Mouse (Mus musculus) stomach, embryonic 14.5 days (tissue): ENCODE data around the gene 1700001O22Rik. TPM values are rescaled to one million over a fixed set of nuclear protein-coding genes. Genes with fewer than 3 reads are reported as not detected.

ENCODE experiments used
- ATAC-seq: fragments of 200-750 bp; cut with Nextera tagmentation; 2 replicates; pipeline ENCODE4 v1.8.0; 2017; ENCODE audit warnings: low read depth, moderate TSS enrichment; ENCODE audit not compliant: insufficient number of reproducible peaks, insufficient read depth, low FRiP score
- H3K27ac ChIP-seq: fragments of 300-500 bp; sonication (generic); 2 replicates; pipeline ENCODE4 v1.5.1; 2014; ENCODE audit warnings: mild to moderate bottlenecking, low read length, moderate library complexity, mixed read lengths
- H3K27me3 ChIP-seq: fragments of 300-500 bp; sonication (generic); 2 replicates; pipeline ENCODE4 v1.6.1; 2014; ENCODE audit warnings: low read length, control low read depth, mixed read lengths; ENCODE audit not compliant: control insufficient read depth, insufficient read depth
- H3K36me3 ChIP-seq: fragments of 300-500 bp; sonication (generic); 2 replicates; pipeline ENCODE4 v1.6.1; 2014; ENCODE audit warnings: mild to moderate bottlenecking, control low read depth, low read length, moderate library complexity, mixed read lengths; ENCODE audit not compliant: control insufficient read depth, insufficient read depth
- H3K4me1 ChIP-seq: fragments of 300-500 bp; sonication (generic); 2 replicates; pipeline ENCODE4 v1.6.1; 2014; ENCODE audit warnings: low read length, control low read depth, mixed read lengths; ENCODE audit not compliant: control insufficient read depth, insufficient read depth
- H3K4me2 ChIP-seq: fragments of 300-500 bp; sonication (generic); replicated peaks from 2 replicates; pipeline ENCODE4 v1.6.1; 2014; ENCODE audit warnings: low read depth, low read length, control low read depth
- H3K4me3 ChIP-seq: fragments of 300-500 bp; sonication (generic); 2 replicates; pipeline ENCODE4 v1.5.1; 2014; ENCODE audit warnings: low read depth, low read length, control low read depth
- H3K9ac ChIP-seq: fragments of 300-500 bp; sonication (generic); replicated peaks from 2 replicates; pipeline ENCODE4 v1.6.1; 2014; ENCODE audit warnings: low read depth, mild to moderate bottlenecking, control low read depth, low read length, moderate library complexity, mixed read lengths
- H3K9me3 ChIP-seq: fragments of 300-500 bp; sonication (generic); 2 replicates; pipeline ENCODE4 v1.6.1; 2016; ENCODE audit warnings: low read depth, low read length, control low read depth; ENCODE audit not compliant: control insufficient read depth
- WGBS: fragments of 180-500 bp; shearing (Covaris S2); extraction: QIAGEN DNeasy Blood & Tissue Kit; methylation state at CpG from one replicate; pipeline ENCODE4 v1.1.7; 2014; 5-methylcytosine and 5-hydroxymethylcytosine counted together
- polyA plus RNA-seq: library from polyadenylated mRNA; unstranded; fragments of >200 nt; fragmentation: Nextera tagmentation; extraction: Ambion mirVana; gene quantifications from 2 replicates; pipeline ENCODE4 v1.2.1, GENCODE M21; 2014

1700001O22Rik gene
- polyA plus RNA-seq, 1 experiment from 2014 or later, result 3.3 TPM

- 53% methylated on average over 6 of the region's 6 CpGs for WGBS
Observed at GRCm38 (mm10) chr2:30769187-30769586, 34.3 kb downstream of the 1700001O22Rik start.

GRCm38 (mm10) chr2:30768529-30768928, 34.9 kb downstream of the 1700001O22Rik start:
- Histone ChIP-seq H3K4me1 (peaks cover 21% of the 10 kb centered on the region; the same call in 1 of the 2 replicates), H3K27me3 (no peaks in the 10 kb centered on the region), H3K4me3 (no peak overlapping the region), H3K36me3 (no peaks in the 10 kb centered on the region), H3K9me3 (peaks cover 3% of the 10 kb centered on the region; the same call in 1 of the 2 replicates), H3K4me2 (no peak overlapping the region), H3K27ac (no peak overlapping the region), H3K9ac (no peak overlapping the region)
- WGBS, result 71% methylated on average over 5 of the region's 5 CpGs
- ATAC-seq, result no peak

More at GRCm38 (mm10) chr2:30769187-30769586, 34.3 kb downstream of the 1700001O22Rik start:
- no peaks in the 10 kb centered on the region for H3K36me3 ChIP-seq
- H3K4me1 ChIP-seq, result peaks cover 21% of the 10 kb centered on the region; the same call in 1 of the 2 replicates
- no peak overlapping the region for H3K4me2 ChIP-seq
- ATAC-seq, result no peak
- no peaks in the 10 kb centered on the region for H3K27me3 ChIP-seq
- no peak overlapping the region for H3K4me3 ChIP-seq
- no peak overlapping the region for H3K27ac ChIP-seq
- H3K9me3 ChIP-seq, result peaks cover 3% of the 10 kb centered on the region; the same call in 1 of the 2 replicates
- no peak overlapping the region for H3K9ac ChIP-seq

- no peak overlapping the region for H3K27ac ChIP-seq
- H3K27me3 ChIP-seq, result no peaks in the 10 kb centered on the region
- WGBS, result 81% methylated on average over 7 of the region's 7 CpGs
- peaks cover 19% of the 10 kb centered on the region; the same call in 1 of the 2 replicates for H3K4me1 ChIP-seq
- no peak overlapping the region for H3K4me2 ChIP-seq
- no peak overlapping the region for H3K9ac ChIP-seq
- no peaks in the 10 kb centered on the region for H3K36me3 ChIP-seq
- no peak for ATAC-seq
- H3K4me3 ChIP-seq, result no peak overlapping the region
- peaks cover 5% of the 10 kb centered on the region; the same call in 1 of the 2 replicates for H3K9me3 ChIP-seq
Observed at GRCm38 (mm10) chr2:30767626-30768240, 35.7 kb downstream of the 1700001O22Rik start.

- H3K9ac ChIP-seq, result no peak overlapping the region
- no peak overlapping the region for H3K4me3 ChIP-seq
- H3K4me2 ChIP-seq, result no peak overlapping the region
- H3K9me3 ChIP-seq, result peaks cover 9% of the 10 kb centered on the region; the same call in 1 of the 2 replicates
- WGBS, result 78% methylated on average over 5 of the region's 5 CpGs
- H3K36me3 ChIP-seq, result no peaks in the 10 kb centered on the region
- H3K27ac ChIP-seq, result no peak overlapping the region
- no peak for ATAC-seq
- H3K27me3 ChIP-seq, result no peaks in the 10 kb centered on the region
- peaks cover 7% of the 10 kb centered on the region; the same call in 1 of the 2 replicates for H3K4me1 ChIP-seq
Observed at GRCm38 (mm10) chr2:30766446-30766845, 37.0 kb downstream of the 1700001O22Rik start.

GRCm38 (mm10) chr2:30760706-30761105, 42.8 kb downstream of the 1700001O22Rik start:
- peak overlapping the region; percentile 93; the same call in 1 of the 2 replicates for H3K27ac ChIP-seq
- no peak for ATAC-seq
- no peaks in the 10 kb centered on the region for H3K27me3 ChIP-seq
- no peaks in the 10 kb centered on the region for H3K36me3 ChIP-seq
- no peak overlapping the region for H3K4me3 ChIP-seq
- peaks cover 33% of the 10 kb centered on the region for H3K4me1 ChIP-seq
- WGBS, result 31% methylated on average over 6 of the region's 6 CpGs
- no peak overlapping the region for H3K9ac ChIP-seq
- peaks cover 9% of the 10 kb centered on the region; the same call in 1 of the 2 replicates for H3K9me3 ChIP-seq
- H3K4me2 ChIP-seq, result no peak overlapping the region

DNA sequence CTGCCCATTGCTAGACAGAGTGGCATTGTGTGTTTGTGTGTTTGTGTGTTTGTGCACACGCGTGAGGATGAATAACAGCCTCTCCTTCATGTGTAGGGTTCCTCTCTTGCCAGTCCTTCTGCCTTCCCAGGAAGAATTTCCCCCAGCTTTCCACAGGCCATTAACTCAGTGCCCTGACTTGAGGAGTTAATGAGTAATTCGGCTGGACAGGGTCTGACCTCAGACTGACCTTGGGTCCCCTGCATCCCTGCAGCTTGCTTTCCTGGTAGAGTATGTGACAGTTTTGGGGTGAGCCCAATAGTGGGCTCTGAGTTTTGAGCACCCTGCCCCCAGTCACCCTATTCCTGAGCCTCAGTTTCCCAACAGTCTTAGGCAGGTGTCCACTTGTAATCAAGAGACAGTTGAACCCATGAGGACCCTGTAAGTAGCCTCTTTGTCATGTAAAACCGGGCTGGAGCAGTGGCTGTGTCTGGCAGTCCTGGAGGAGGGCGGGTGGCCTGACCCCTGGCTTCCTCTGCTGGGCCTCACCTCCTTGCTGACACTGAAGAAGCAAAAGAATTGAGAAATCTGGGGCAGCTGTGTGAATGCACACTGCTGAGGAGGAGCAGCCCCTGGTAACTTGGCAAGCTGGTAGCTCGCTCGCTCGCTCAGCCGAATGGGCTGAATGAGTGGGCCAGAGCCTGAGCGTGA, 43.5 kb downstream of the 1700001O22Rik start:
- Histone ChIP-seq H3K36me3 (no peaks in the 10 kb centered on the region), H3K27me3 (no peaks in the 10 kb centered on the region), H3K9ac (no peak overlapping the region), H3K4me2 (no peak overlapping the region), H3K4me3 (no peak overlapping the region), H3K4me1 (peaks cover 33% of the 10 kb centered on the region), H3K9me3 (peaks cover 7% of the 10 kb centered on the region; the same call in 1 of the 2 replicates), H3K27ac (peak overlapping the region; percentile 93)
- no peak for ATAC-seq
- WGBS, result 56% methylated on average over 10 of the region's 10 CpGs

- H3K4me3 ChIP-seq, result no peak overlapping the region
- H3K9me3 ChIP-seq, result peaks cover 6% of the 10 kb centered on the region; the same call in 1 of the 2 replicates
- H3K27ac ChIP-seq, result peak overlapping the region; percentile 93
- 0 out of 2 replicates have a peak overlapping the region, but pooled peaks have one; percentile 6 for H3K4me2 ChIP-seq
- no peaks in the 10 kb centered on the region for H3K36me3 ChIP-seq
- H3K9ac ChIP-seq, result no peak overlapping the region
- no peak for ATAC-seq
- 76% methylated on average over 4 of the region's 4 CpGs for WGBS
- peaks cover 33% of the 10 kb centered on the region for H3K4me1 ChIP-seq
- H3K27me3 ChIP-seq, result no peaks in the 10 kb centered on the region
Observed at GRCm38 (mm10) chr2:30759442-30759841, 44.0 kb downstream of the 1700001O22Rik start.

- Histone ChIP-seq H3K9me3 (peaks cover 6% of the 10 kb centered on the region; the same call in 1 of the 2 replicates), H3K9ac (no peak overlapping the region), H3K36me3 (no peaks in the 10 kb centered on the region), H3K4me1 (peaks cover 33% of the 10 kb centered on the region), H3K27me3 (no peaks in the 10 kb centered on the region), H3K4me2 (peak overlapping the region; percentile 6), H3K4me3 (0 out of 2 replicates have a peak overlapping the region, but pooled peaks have one; percentile 7), H3K27ac (peak overlapping the region; percentile 93)
- WGBS, result 26% methylated on average over 4 of the region's 4 CpGs
- peak; percentile 51 for ATAC-seq
Observed at GRCm38 (mm10) chr2:30759088-30759374, 44.4 kb downstream of the 1700001O22Rik start.
